Mouse (Mus musculus) effector memory CD4-positive, alpha-beta T cell, adult 5 months (primary cell): ENCODE results near the gene Emc4. TPM values are rescaled to one million over a fixed set of nuclear protein-coding genes. Genes with fewer than 3 reads are reported as not detected.

Source experiments
- polyA plus RNA-seq: library from polyadenylated mRNA; unstranded; fragments of 100-300 nt; shearing (Covaris generic); gene quantifications from one replicate; pipeline ENCODE4 v1.2.1, GENCODE M21; 2017

The Emc4 gene
- polyA plus RNA-seq = 66.4 TPM

DNA sequence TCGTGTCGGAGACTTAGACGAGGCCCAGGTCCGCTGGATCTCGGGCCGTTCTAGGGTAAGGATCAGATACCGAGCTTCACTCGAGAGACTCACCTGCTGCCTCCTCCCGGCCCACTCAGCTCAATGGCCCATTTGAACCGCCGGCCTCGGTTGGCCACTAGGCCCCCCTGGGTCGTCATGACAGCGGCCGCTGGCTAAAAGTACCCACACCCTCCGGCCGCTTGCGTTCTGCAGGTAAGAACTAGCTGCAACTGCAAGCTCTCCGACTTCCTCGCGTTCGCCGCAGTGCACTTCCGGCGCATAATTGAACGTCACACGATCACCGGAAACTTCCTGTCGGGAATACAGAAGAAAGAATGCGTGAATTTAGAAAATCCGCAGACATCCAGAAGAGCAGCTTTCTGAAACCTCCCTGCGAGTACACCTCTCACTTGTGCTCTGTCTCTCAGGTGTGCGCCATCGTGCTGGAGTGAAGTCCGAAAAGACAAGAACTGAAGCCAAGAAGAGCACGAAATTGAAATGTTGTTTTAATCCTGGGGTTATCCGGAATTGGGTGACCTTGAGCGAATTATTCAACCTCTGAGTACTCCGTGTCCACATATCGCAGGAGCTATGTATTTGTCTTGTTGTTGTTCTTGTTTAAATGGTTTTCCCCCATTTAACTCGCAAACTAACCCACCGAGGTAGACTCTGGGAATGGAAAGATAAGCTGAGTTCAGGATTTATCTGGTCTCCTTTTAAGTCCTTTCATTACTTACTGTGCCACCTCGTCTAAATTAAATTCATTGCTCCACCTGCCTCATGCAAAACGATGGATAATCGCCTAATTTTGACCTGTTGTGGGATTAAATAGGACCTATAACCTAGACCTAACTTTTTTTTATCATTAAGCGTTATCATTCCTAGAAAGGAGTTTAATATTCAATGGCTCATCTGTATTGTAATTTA, at the start of gene Emc4:
Gene Emc4, minus strand, starts transcription at position 302 of the 948 bp plus-strand sequence.

DNA sequence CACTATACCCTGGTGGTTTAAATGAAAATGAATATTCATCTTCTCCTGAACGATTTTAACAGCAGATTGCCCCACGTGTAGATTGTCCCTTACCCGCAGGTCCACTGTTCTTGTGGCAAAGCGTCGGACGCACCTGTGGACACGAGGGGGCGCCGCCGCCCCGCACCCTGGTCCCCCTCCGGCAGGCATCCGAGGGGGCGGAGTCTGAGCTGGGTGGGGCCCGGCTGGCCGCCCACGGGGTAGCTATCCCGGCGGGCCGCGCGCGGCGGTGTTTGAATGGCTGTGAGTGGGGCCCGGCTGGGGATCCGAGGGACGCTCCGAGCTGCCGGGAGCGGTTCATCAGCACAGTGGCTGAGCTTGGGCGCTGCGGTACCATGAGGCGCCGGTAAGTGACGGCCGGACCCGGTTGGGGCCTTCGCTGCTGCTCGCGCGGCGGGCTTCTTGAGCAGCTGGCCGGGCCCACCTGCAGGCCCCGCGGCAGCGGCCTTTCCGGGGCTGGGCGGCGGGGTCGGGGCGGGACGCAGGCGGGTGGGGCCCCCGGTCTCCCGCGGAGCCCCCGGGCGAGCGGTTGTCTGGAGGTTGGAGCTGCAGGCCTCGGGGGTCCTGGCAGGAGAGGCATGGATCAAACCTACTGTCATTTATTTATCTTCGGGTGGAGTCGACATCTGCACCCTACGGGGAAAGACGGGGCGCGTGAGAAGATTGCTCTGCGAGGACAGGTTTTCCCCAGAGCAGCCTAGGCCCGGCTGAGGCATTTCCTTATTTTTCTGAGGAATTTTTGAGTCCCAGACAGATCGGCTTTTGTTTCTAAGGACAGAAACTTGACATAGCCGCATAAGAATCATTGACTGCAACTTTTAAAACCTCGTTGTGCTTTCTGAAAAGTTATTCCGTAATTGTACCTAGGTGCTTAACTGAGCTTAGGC, 11.4 kb upstream of the Emc4 start, which contains the start of gene Katnbl1:
Gene Katnbl1, plus strand, starts transcription at position 239 of the 926 bp plus-strand sequence.

Other genes with a start within 250 kb of the Emc4 start
- not detected for gene Olfr1316, start 233.1 kb downstream of the Emc4 start, polyA plus RNA-seq
- not detected for gene Olfr1317, start 227.7 kb downstream of the Emc4 start, polyA plus RNA-seq
- gene Olfr1318, start 213.8 kb downstream of the Emc4 start, polyA plus RNA-seq = not detected
- 96.7 TPM for gene Lpcat4, start 128.6 kb downstream of the Emc4 start, polyA plus RNA-seq
- not detected for gene Nutm1, start 108.7 kb downstream of the Emc4 start, polyA plus RNA-seq
- gene Nop10, start 106.1 kb downstream of the Emc4 start, polyA plus RNA-seq = 131 TPM
- 39.5 TPM for gene Slc12a6, start 102.2 kb downstream of the Emc4 start, polyA plus RNA-seq
- not detected for gene Gm21985, start 101.7 kb downstream of the Emc4 start, polyA plus RNA-seq
- gene Katnbl1, start 11.2 kb upstream of the Emc4 start, polyA plus RNA-seq = 16.8 TPM
- 15.7 TPM for gene Emc7, start 87.0 kb upstream of the Emc4 start, polyA plus RNA-seq
- not detected for gene Chrm5, start 112.7 kb upstream of the Emc4 start, polyA plus RNA-seq
- 40.9 TPM for gene Aven, start 124.9 kb upstream of the Emc4 start, polyA plus RNA-seq